8 mouse cellular contexts compared by ENCODE assay signal in the genomic region with DNA sequence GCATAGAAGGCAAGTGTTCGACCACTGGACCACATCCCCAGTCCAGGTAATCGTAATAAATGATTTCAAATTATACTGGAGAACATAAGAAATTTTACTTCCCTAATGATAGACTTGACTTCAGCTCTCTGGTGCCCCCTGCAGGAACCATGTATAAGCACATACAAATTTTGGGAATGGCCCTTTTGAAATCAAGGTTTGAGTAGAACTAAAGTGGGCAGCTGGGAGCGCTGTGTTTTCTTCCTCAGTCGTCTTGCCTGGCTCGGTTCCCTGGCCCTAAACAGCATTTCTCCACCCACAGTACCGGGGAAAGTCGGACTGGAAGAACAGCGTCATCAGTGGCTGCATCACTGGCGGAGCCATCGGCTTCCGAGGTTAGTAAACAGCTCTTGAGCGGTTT. TPM values are rescaled to one million over a fixed set of nuclear protein-coding genes. Genes with fewer than 3 reads are reported as not detected.
A peak's percentile ranks its signal among the peaks of the same experiment; 100 is the strongest.
DNase-seq lines count a peak whose midpoint lies in the region; ATAC-seq and TF ChIP-seq lines count a peak whose summit lies in the region.

No protein-coding gene starts in this region.

- 74% methylated on average over 12 of the region's 12 CpGs for WGBS in forebrain, embryonic 11.5 days
- WGBS in forebrain, embryonic 15.5 days, result 67% methylated on average over 12 of the region's 12 CpGs
- WGBS in neural tube, embryonic 15.5 days, result 73% methylated on average over 12 of the region's 12 CpGs
- WGBS in stomach, postnatal 0 days, result 62% methylated on average over 12 of the region's 12 CpGs

- no peak overlapping the region for H3K4me2 ChIP-seq in forebrain, embryonic 11.5 days (ENCODE audit: low read depth, low read length, severe bottlenecking)
- no peak overlapping the region for H3K4me2 ChIP-seq in forebrain, embryonic 15.5 days (replicated peaks)
- no peak overlapping the region for H3K4me2 ChIP-seq in neural tube, embryonic 15.5 days
- H3K4me2 ChIP-seq in stomach, postnatal 0 days (replicated peaks; ENCODE audit: low read depth), result no peak overlapping the region

- no peak overlapping the region for H3K9ac ChIP-seq in forebrain, embryonic 11.5 days (ENCODE audit: low read length)
- H3K9ac ChIP-seq in forebrain, embryonic 15.5 days (replicated peaks), result no peak overlapping the region
- no peak overlapping the region for H3K9ac ChIP-seq in neural tube, embryonic 15.5 days (replicated peaks)
- no peak overlapping the region for H3K9ac ChIP-seq in stomach, postnatal 0 days (ENCODE audit: low read length)

- no peaks in the 10 kb centered on the region for H3K9me3 ChIP-seq in forebrain, embryonic 11.5 days (ENCODE audit: control insufficient read depth, low read length)
- H3K9me3 ChIP-seq in forebrain, embryonic 15.5 days, result no peaks in the 10 kb centered on the region
- no peaks in the 10 kb centered on the region for H3K9me3 ChIP-seq in neural tube, embryonic 15.5 days (replicated peaks)
- no peaks in the 10 kb centered on the region for H3K9me3 ChIP-seq in stomach, postnatal 0 days (ENCODE audit: control insufficient read depth, low read length)

- no peak overlapping the region for H3K27ac ChIP-seq in forebrain, embryonic 11.5 days (ENCODE audit: low read depth, low read length)
- no peak overlapping the region for H3K27ac ChIP-seq in forebrain, embryonic 15.5 days (replicated peaks)
- no peak overlapping the region for H3K27ac ChIP-seq in neural tube, embryonic 15.5 days (replicated peaks)
- no peak overlapping the region for H3K27ac ChIP-seq in stomach, postnatal 0 days (replicated peaks)

- no peak for TF ChIP-seq EP300 in stomach, postnatal 0 days (optimal IDR thresholded peaks at IDR 0.05)

- TF ChIP-seq CTCF in stomach, postnatal 0 days (IDR thresholded peaks at IDR 0.05; ENCODE audit: low read depth), result peak; percentile 82

- no peak overlapping the region for H3K4me3 ChIP-seq in forebrain, embryonic 11.5 days (ENCODE audit: low read depth, low read length)
- no peak overlapping the region for H3K4me3 ChIP-seq in forebrain, embryonic 15.5 days
- H3K4me3 ChIP-seq in neural tube, embryonic 15.5 days (replicated peaks), result no peak overlapping the region
- no peak overlapping the region for H3K4me3 ChIP-seq in stomach, postnatal 0 days (ENCODE audit: low read depth, low read length)

- H3K36me3 ChIP-seq in forebrain, embryonic 11.5 days (ENCODE audit: control insufficient read depth, insufficient read depth, low read length), result peaks cover 5% of the 10 kb centered on the region; the same call in 1 of the 2 replicates
- H3K36me3 ChIP-seq in forebrain, embryonic 15.5 days, result peaks cover 28% of the 10 kb centered on the region
- H3K36me3 ChIP-seq in neural tube, embryonic 15.5 days, result peaks cover 36% of the 10 kb centered on the region
- H3K36me3 ChIP-seq in stomach, postnatal 0 days (ENCODE audit: control insufficient read depth, insufficient read depth, low read length), result peaks cover 6% of the 10 kb centered on the region

- H3K27me3 ChIP-seq in forebrain, embryonic 11.5 days (ENCODE audit: control insufficient read depth, insufficient read depth, low read length), result no peaks in the 10 kb centered on the region
- no peaks in the 10 kb centered on the region for H3K27me3 ChIP-seq in forebrain, embryonic 15.5 days
- H3K27me3 ChIP-seq in neural tube, embryonic 15.5 days (replicated peaks), result no peaks in the 10 kb centered on the region
- no peaks in the 10 kb centered on the region for H3K27me3 ChIP-seq in stomach, postnatal 0 days (ENCODE audit: control insufficient read depth, insufficient read depth, low read length)

- intact Hi-C loops in heart, postnatal 14 days (cut with DNase I), result loop anchor here (2.0 kb wide), 1 partner anchor 44 kb away; no protein-coding TSS in a partner anchor

- no peak for ATAC-seq in forebrain, embryonic 11.5 days (replicated peaks; ENCODE audit: low FRiP score)
- ATAC-seq in forebrain, embryonic 15.5 days (replicated peaks), result no peak
- no peak for ATAC-seq in neural tube, embryonic 15.5 days (ENCODE audit: low FRiP score)
- no peak for ATAC-seq in stomach, postnatal 0 days (ENCODE audit: low FRiP score, low TSS enrichment)

- peak; percentile 74 for DNase-seq in forebrain, embryonic 11.5 days (ENCODE audit: low spot score)
- DNase-seq in neural tube, embryonic 10.5 days (ENCODE audit: extremely low spot score, low spot score), result peak; percentile 38
- DNase-seq in c-Kit-negative CD71-positive TER-119-positive erythroid progenitor cells, embryonic 14.5 days (ENCODE audit: low read depth, low spot score), result peak; percentile 44
- DNase-seq in heart, postnatal 14 days, result peak; percentile 69 to 77
- DNase-seq in lung, postnatal 10 days, result peak; percentile 80
- DNase-seq in stomach, postnatal 0 days (ENCODE audit: low spot score), result peak; percentile 69

- peaks cover 3% of the 10 kb centered on the region; the same call in 1 of the 2 replicates for H3K4me1 ChIP-seq in forebrain, embryonic 11.5 days (replicated peaks; ENCODE audit: control insufficient read depth, insufficient read depth, low read length)
- H3K4me1 ChIP-seq in forebrain, embryonic 15.5 days, result peaks cover 16% of the 10 kb centered on the region
- H3K4me1 ChIP-seq in neural tube, embryonic 15.5 days, result peaks cover 25% of the 10 kb centered on the region
- H3K4me1 ChIP-seq in stomach, postnatal 0 days (replicated peaks; ENCODE audit: control insufficient read depth, insufficient read depth), result no peaks in the 10 kb centered on the region

RNA-seq across cellular contexts. Expression of gene Timm22, which starts 4.1 kb away (rescaled TPM):
- 109 and 113 TPM in 2 replicates for polyA plus RNA-seq in forebrain, embryonic 11.5 days (2014; fragmentation: Nextera tagmentation; extraction: Ambion mirVana)
- 93.3 and 106 TPM in 2 replicates for polyA plus RNA-seq in forebrain, embryonic 15.5 days (2015; fragmentation: Nextera tagmentation; extraction: Ambion mirVana)
- polyA plus RNA-seq in neural tube, embryonic 15.5 days (2015; fragmentation: Nextera tagmentation; extraction: Ambion mirVana), result 107 and 108 TPM in 2 replicates
- total RNA-seq in heart, postnatal 14 days (2021), result 10 to 100 TPM; 41.3 to 46.9 TPM
- 75.7 and 82.1 TPM in 2 replicates for polyA plus RNA-seq in stomach, postnatal 0 days (2015; fragmentation: Nextera tagmentation; extraction: Ambion mirVana)

RNA-seq across cellular contexts. Expression of gene Nxn, which starts 11.9 kb away (rescaled TPM):
- polyA plus RNA-seq in forebrain, embryonic 11.5 days (2014; fragmentation: Nextera tagmentation; extraction: Ambion mirVana), result 52.3 and 65.1 TPM in 2 replicates
- 15.4 and 19.9 TPM in 2 replicates for polyA plus RNA-seq in forebrain, embryonic 15.5 days (2015; fragmentation: Nextera tagmentation; extraction: Ambion mirVana)
- polyA plus RNA-seq in neural tube, embryonic 15.5 days (2015; fragmentation: Nextera tagmentation; extraction: Ambion mirVana), result 27.3 and 29.8 TPM in 2 replicates
- total RNA-seq in heart, postnatal 14 days (2021), result 10 to 100 TPM; 15.5 to 17.4 TPM
- 22.4 and 24.0 TPM in 2 replicates for polyA plus RNA-seq in stomach, postnatal 0 days (2015; fragmentation: Nextera tagmentation; extraction: Ambion mirVana)
